ENCODE assay signal across 15 mouse cellular contexts in the genomic region with DNA sequence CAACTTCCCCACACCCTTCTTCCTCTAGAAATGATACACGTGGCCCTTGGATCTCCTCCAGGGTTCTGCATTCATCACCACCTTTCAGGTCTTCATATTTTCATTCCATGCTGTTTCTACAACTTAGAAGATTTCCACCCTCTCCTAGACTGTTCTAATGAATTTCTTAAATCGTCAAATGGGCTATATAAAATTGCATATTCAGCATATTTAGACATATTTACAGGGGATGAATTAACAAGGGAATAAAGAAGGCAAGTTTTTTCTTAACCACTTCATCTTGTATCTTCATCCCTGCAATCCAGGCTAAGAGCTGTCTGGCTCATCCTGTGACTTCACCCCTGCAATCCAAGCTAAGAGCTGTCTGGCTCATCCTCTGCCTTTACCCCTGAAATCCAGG.
"Had no signal": no experiment of that assay in that cellular context is flagged by ENCODE, and none has a peak within 500 bp of the region (broad histone marks: within the 10 kb centered on the region; RNA-seq: fewer than 3 reads in every experiment).

No protein-coding gene starts in this region.

- H3K4me1 ChIP-seq: heart, embryonic 13.5 days; heart, embryonic 15.5 days; hindbrain, embryonic 13.5 days; hindbrain, embryonic 15.5 days; liver, embryonic 13.5 days; liver, embryonic 15.5 days had no signal

- H3K9ac ChIP-seq: heart, embryonic 13.5 days; heart, embryonic 15.5 days; hindbrain, embryonic 13.5 days; hindbrain, embryonic 15.5 days; liver, embryonic 13.5 days; liver, embryonic 15.5 days had no signal

- ATAC-seq: hindbrain, postnatal 0 days; intestine, embryonic 16.5 days had no signal

- DNase-seq: gastrocnemius, postnatal 36 days; heart, adult 11 months; heart, adult 2 months had no signal

- H3K9me3 ChIP-seq: heart, embryonic 15.5 days; hindbrain, embryonic 13.5 days; hindbrain, embryonic 15.5 days; liver, embryonic 13.5 days; liver, embryonic 15.5 days had no signal

- H3K36me3 ChIP-seq: heart, embryonic 13.5 days; heart, embryonic 15.5 days; hindbrain, embryonic 15.5 days; liver, embryonic 13.5 days; liver, embryonic 15.5 days had no signal

- H3K4me2 ChIP-seq: heart, embryonic 11.5 days; heart, embryonic 13.5 days; heart, embryonic 15.5 days; hindbrain, embryonic 13.5 days; hindbrain, embryonic 15.5 days; liver, embryonic 11.5 days; liver, embryonic 13.5 days; liver, embryonic 15.5 days had no signal

- H3K27me3 ChIP-seq: heart, embryonic 13.5 days; heart, embryonic 15.5 days; hindbrain, embryonic 13.5 days; hindbrain, embryonic 15.5 days; liver, embryonic 13.5 days; liver, embryonic 15.5 days had no signal

- H3K27ac ChIP-seq: heart, adult 2 months; heart, embryonic 13.5 days; heart, embryonic 15.5 days; hindbrain, embryonic 13.5 days; hindbrain, embryonic 15.5 days; hindbrain, postnatal 0 days; layer of hippocampus, adult 2 months; left cerebral cortex, adult 2 months; liver, embryonic 13.5 days; liver, embryonic 15.5 days had no signal

- H3K4me3 ChIP-seq: heart, adult 2 months; heart, embryonic 13.5 days; heart, embryonic 15.5 days; hindbrain, embryonic 13.5 days; hindbrain, embryonic 15.5 days; layer of hippocampus, adult 2 months; left cerebral cortex, adult 2 months; liver, embryonic 13.5 days; liver, embryonic 15.5 days had no signal
